Mouse (Mus musculus): Measurements from ENCODE around the gene Wdr89. TPM values are rescaled to one million over a fixed set of nuclear protein-coding genes. Genes with fewer than 3 reads are reported as not detected.
A peak's percentile ranks its signal among the peaks of the same experiment; 100 is the strongest.

The Wdr89 gene
- polyA plus RNA-seq, 1 experiment from 2014 or later = 13.2 TPM

GRCm38 (mm10) chr12:75664516-75664810, 4.9 kb downstream of the Wdr89 start:
- no peak for ATAC-seq (replicated peaks; ENCODE audit: low FRiP score)
- Histone ChIP-seq H3K4me3 (replicated peaks) (no peak overlapping the region), H3K27me3 (no peaks in the 10 kb centered on the region), H3K4me2 (no peak overlapping the region), H3K4me1 (peaks cover 6% of the 10 kb centered on the region), H3K36me3 (no peaks in the 10 kb centered on the region), H3K9ac (no peak overlapping the region), H3K9me3 (replicated peaks) (no peaks in the 10 kb centered on the region), H3K27ac (0 out of 2 replicates have a peak overlapping the region, but pooled peaks have one; percentile 24)
- 38% methylated on average over 6 of the region's 6 CpGs for WGBS

GRCm38 (mm10) chr12:75663646-75664515, 5.5 kb downstream of the Wdr89 start:
- H3K9me3 ChIP-seq (replicated peaks) = no peaks in the 10 kb centered on the region
- no peaks in the 10 kb centered on the region for H3K36me3 ChIP-seq
- no peak overlapping the region for H3K4me3 ChIP-seq (replicated peaks)
- H3K9ac ChIP-seq = no peak overlapping the region
- 42% methylated on average over 13 of the region's 13 CpGs for WGBS
- peak overlapping the region; percentile 56 for H3K27ac ChIP-seq
- peaks cover 6% of the 10 kb centered on the region for H3K4me1 ChIP-seq
- H3K27me3 ChIP-seq = no peaks in the 10 kb centered on the region
- peak; percentile 71 for ATAC-seq (replicated peaks; ENCODE audit: low FRiP score)
- H3K4me2 ChIP-seq = no peak overlapping the region

GRCm38 (mm10) chr12:75662376-75662775, 7.0 kb downstream of the Wdr89 start:
- ATAC-seq (replicated peaks; ENCODE audit: low FRiP score) = no peak

GRCm38 (mm10) chr12:75658403-75658802, 10.9 kb downstream of the Wdr89 start:
- no peaks in the 10 kb centered on the region for H3K27me3 ChIP-seq
- H3K4me3 ChIP-seq (replicated peaks) = no peak overlapping the region
- no peak for ATAC-seq (replicated peaks; ENCODE audit: low FRiP score)
- H3K4me1 ChIP-seq = no peaks in the 10 kb centered on the region
- H3K9me3 ChIP-seq (replicated peaks) = no peaks in the 10 kb centered on the region
- no peak overlapping the region for H3K4me2 ChIP-seq
- H3K36me3 ChIP-seq = no peaks in the 10 kb centered on the region
- WGBS = 75% methylated on average over 6 of the region's 6 CpGs
- no peak overlapping the region for H3K9ac ChIP-seq
- no peak overlapping the region for H3K27ac ChIP-seq

More at GRCm38 (mm10) chr12:75662376-75662775, 7.0 kb downstream of the Wdr89 start:
- no peaks in the 10 kb centered on the region for H3K36me3 ChIP-seq
- H3K9ac ChIP-seq = no peak overlapping the region
- WGBS = 90% methylated on average over 1 of the region's 1 CpGs
- no peaks in the 10 kb centered on the region for H3K27me3 ChIP-seq
- no peaks in the 10 kb centered on the region for H3K4me1 ChIP-seq
- H3K4me2 ChIP-seq = no peak overlapping the region
- no peak overlapping the region for H3K4me3 ChIP-seq (replicated peaks)
- H3K27ac ChIP-seq = peak overlapping the region; percentile 50; the same call in 1 of the 2 replicates
- H3K9me3 ChIP-seq (replicated peaks) = no peaks in the 10 kb centered on the region

- no peak for ATAC-seq (replicated peaks; ENCODE audit: low FRiP score)
These were observed 12.8 kb downstream of the Wdr89 start for GRCm38 (mm10) chr12:75656580-75656979.

GRCm38 (mm10) chr12:75654247-75654801, 15.0 kb downstream of the Wdr89 start:
- H3K9me3 ChIP-seq (replicated peaks) = no peaks in the 10 kb centered on the region
- H3K4me3 ChIP-seq (replicated peaks) = no peak overlapping the region
- H3K4me2 ChIP-seq = no peak overlapping the region
- WGBS = 83% methylated on average over 3 of the region's 3 CpGs
- H3K27me3 ChIP-seq = no peaks in the 10 kb centered on the region
- no peak for ATAC-seq (replicated peaks; ENCODE audit: low FRiP score)
- H3K9ac ChIP-seq = no peak overlapping the region
- no peaks in the 10 kb centered on the region for H3K36me3 ChIP-seq
- H3K27ac ChIP-seq = no peak overlapping the region
- no peaks in the 10 kb centered on the region for H3K4me1 ChIP-seq

More at GRCm38 (mm10) chr12:75656580-75656979, 12.8 kb downstream of the Wdr89 start:
- no peaks in the 10 kb centered on the region for H3K9me3 ChIP-seq (replicated peaks)
- no peaks in the 10 kb centered on the region for H3K27me3 ChIP-seq
- WGBS = 42% methylated on average over 3 of the region's 3 CpGs
- H3K36me3 ChIP-seq = no peaks in the 10 kb centered on the region
- H3K27ac ChIP-seq = no peak overlapping the region
- no peak overlapping the region for H3K9ac ChIP-seq
- no peak overlapping the region for H3K4me3 ChIP-seq (replicated peaks)
- no peaks in the 10 kb centered on the region for H3K4me1 ChIP-seq
- no peak overlapping the region for H3K4me2 ChIP-seq

GRCm38 (mm10) chr12:75649706-75650093, 19.6 kb downstream of the Wdr89 start:
- Histone ChIP-seq H3K36me3 (no peaks in the 10 kb centered on the region), H3K27me3 (no peaks in the 10 kb centered on the region), H3K4me3 (replicated peaks) (no peak overlapping the region), H3K9ac (no peak overlapping the region), H3K9me3 (replicated peaks) (no peaks in the 10 kb centered on the region), H3K27ac (no peak overlapping the region), H3K4me2 (no peak overlapping the region), H3K4me1 (no peaks in the 10 kb centered on the region)
- WGBS = 96% methylated on average over 2 of the region's 2 CpGs
- no peak for ATAC-seq (replicated peaks; ENCODE audit: low FRiP score)

- H3K27me3 ChIP-seq = no peaks in the 10 kb centered on the region
- H3K4me2 ChIP-seq = no peak overlapping the region
- no peaks in the 10 kb centered on the region for H3K9me3 ChIP-seq (replicated peaks)
- no peaks in the 10 kb centered on the region for H3K36me3 ChIP-seq
- H3K9ac ChIP-seq = no peak overlapping the region
- H3K4me1 ChIP-seq = no peaks in the 10 kb centered on the region
- no peak for ATAC-seq (replicated peaks; ENCODE audit: low FRiP score)
- no peak overlapping the region for H3K4me3 ChIP-seq (replicated peaks)
- WGBS = 84% methylated on average over 12 of the region's 12 CpGs
- no peak overlapping the region for H3K27ac ChIP-seq
These were observed 20.2 kb downstream of the Wdr89 start for GRCm38 (mm10) chr12:75649058-75649705.

- ATAC-seq (replicated peaks; ENCODE audit: low FRiP score) = no peak
- Histone ChIP-seq H3K4me2 (no peak overlapping the region), H3K4me1 (no peaks in the 10 kb centered on the region), H3K9ac (no peak overlapping the region), H3K4me3 (replicated peaks) (no peak overlapping the region), H3K9me3 (replicated peaks) (no peaks in the 10 kb centered on the region), H3K27me3 (no peaks in the 10 kb centered on the region), H3K36me3 (no peaks in the 10 kb centered on the region), H3K27ac (no peak overlapping the region)
- WGBS = 56% methylated on average over 12 of the region's 12 CpGs
These were observed 21.1 kb downstream of the Wdr89 start for GRCm38 (mm10) chr12:75648281-75648680.

GRCm38 (mm10) chr12:75647663-75648062, 21.7 kb downstream of the Wdr89 start:
- Histone ChIP-seq H3K27me3 (no peaks in the 10 kb centered on the region), H3K4me2 (no peak overlapping the region), H3K4me1 (no peaks in the 10 kb centered on the region), H3K36me3 (no peaks in the 10 kb centered on the region), H3K9ac (no peak overlapping the region), H3K9me3 (replicated peaks) (no peaks in the 10 kb centered on the region), H3K27ac (no peak overlapping the region), H3K4me3 (replicated peaks) (no peak overlapping the region)
- 94% methylated on average over 2 of the region's 2 CpGs for WGBS
- ATAC-seq (replicated peaks; ENCODE audit: low FRiP score) = no peak

- no peak overlapping the region for H3K4me3 ChIP-seq (replicated peaks)
- 84% methylated on average over 1 of the region's 1 CpGs for WGBS
- H3K9me3 ChIP-seq (replicated peaks) = no peaks in the 10 kb centered on the region
- no peak for ATAC-seq (replicated peaks; ENCODE audit: low FRiP score)
- H3K4me1 ChIP-seq = no peaks in the 10 kb centered on the region
- H3K36me3 ChIP-seq = no peaks in the 10 kb centered on the region
- no peak overlapping the region for H3K27ac ChIP-seq
- no peak overlapping the region for H3K9ac ChIP-seq
- no peaks in the 10 kb centered on the region for H3K27me3 ChIP-seq
- no peak overlapping the region for H3K4me2 ChIP-seq
These were observed 23.6 kb downstream of the Wdr89 start for GRCm38 (mm10) chr12:75645780-75646179.

GRCm38 (mm10) chr12:75641726-75642125, 27.6 kb downstream of the Wdr89 start:
- Histone ChIP-seq H3K36me3 (no peaks in the 10 kb centered on the region), H3K27ac (no peak overlapping the region), H3K4me2 (no peak overlapping the region), H3K9ac (no peak overlapping the region), H3K4me1 (no peaks in the 10 kb centered on the region), H3K9me3 (replicated peaks) (no peaks in the 10 kb centered on the region), H3K4me3 (replicated peaks) (no peak overlapping the region), H3K27me3 (no peaks in the 10 kb centered on the region)
- WGBS = 93% methylated on average over 1 of the region's 1 CpGs
- no peak for ATAC-seq (replicated peaks; ENCODE audit: low FRiP score)

Data from kidney, embryonic 15.5 days (tissue).